Mouse (Mus musculus) adrenal gland, adult 18-20 months (tissue): ENCODE data around the gene Tdrd9. TPM values are rescaled to one million over a fixed set of nuclear protein-coding genes. Genes with fewer than 3 reads are reported as not detected.
"Not testable (repeated sequence)": the region's sequence is repeated elsewhere in the genome, so short reads cannot be mapped to it uniquely, and the experiment has no call there.

Experiments
- DNase-seq, 2 experiments: peaks; one replicate each; pipeline ENCODE4 v3.0.0; 2021 to 2022; ENCODE audit warnings: low spot score in 2 of 2
- total RNA-seq, 2 experiments: library from RNA; stranded (reverse); gene quantifications; 1 replicate in 1 of 2; 2 replicates in 1 of 2; pipeline ENCODE4 v1.2.3; 2021

The Tdrd9 gene
- total RNA-seq, 2 experiments from 2014 or later, result 0.30 TPM; not detected in 1

- DNase-seq, result no peak
Observed at GRCm38 (mm10) chr12:112025457-112025856, 54.1 kb downstream of the Tdrd9 start.

- no peak for DNase-seq
Observed at GRCm38 (mm10) chr12:112025907-112026645, 54.7 kb downstream of the Tdrd9 start.

- no peak for DNase-seq
Observed at GRCm38 (mm10) chr12:112027408-112027807, 56.0 kb downstream of the Tdrd9 start.

- no peak for DNase-seq
Observed at GRCm38 (mm10) chr12:112033409-112033975, 62.1 kb downstream of the Tdrd9 start.

- not testable (repeated sequence) for DNase-seq
Observed at GRCm38 (mm10) chr12:112035341-112036100, 64.2 kb downstream of the Tdrd9 start.

GRCm38 (mm10) chr12:112038441-112038840 is 67.1 kb downstream of the Tdrd9 start:
- DNase-seq, result no peak

GRCm38 (mm10) chr12:112039169-112039568 is 67.8 kb downstream of the Tdrd9 start:
- DNase-seq, result no peak

GRCm38 (mm10) chr12:112042681-112043080 is 71.3 kb downstream of the Tdrd9 start:
- no peak for DNase-seq

- peak; percentile 80 to 82 for DNase-seq
Observed at GRCm38 (mm10) chr12:112077651-112078050, 106.3 kb downstream of the Tdrd9 start.

- DNase-seq, result no peak
Observed at GRCm38 (mm10) chr12:112079911-112080310, 108.6 kb downstream of the Tdrd9 start.

- DNase-seq, result no peak
Observed at GRCm38 (mm10) chr12:112080911-112081310, 109.6 kb downstream of the Tdrd9 start.

GRCm38 (mm10) chr12:112082241-112082640 is 110.9 kb downstream of the Tdrd9 start:
- DNase-seq, result no peak

- DNase-seq, result no peak
Observed at GRCm38 (mm10) chr12:112086250-112086649, 114.9 kb downstream of the Tdrd9 start.

- no peak for DNase-seq
Observed at GRCm38 (mm10) chr12:112086726-112087125, 115.4 kb downstream of the Tdrd9 start.

GRCm38 (mm10) chr12:112088609-112089324 is 117.4 kb downstream of the Tdrd9 start:
- DNase-seq, result no peak

- peak; percentile 48 to 53 for DNase-seq
Observed at GRCm38 (mm10) chr12:112091054-112091453, 119.7 kb downstream of the Tdrd9 start.

- DNase-seq, result no peak
Observed at GRCm38 (mm10) chr12:112094261-112094880, 123.0 kb downstream of the Tdrd9 start.

- peak in 1 of 2 experiments; percentile 33 for DNase-seq
Observed at GRCm38 (mm10) chr12:112096051-112096732, 124.8 kb downstream of the Tdrd9 start.

- no peak for DNase-seq
Observed at GRCm38 (mm10) chr12:112096733-112097117, 125.4 kb downstream of the Tdrd9 start.

GRCm38 (mm10) chr12:112100106-112100505 is 128.7 kb downstream of the Tdrd9 start:
- DNase-seq, result no peak
